Mouse (Mus musculus) forebrain, embryonic 14.5 days (tissue): ENCODE results near the gene Plekhg3. TPM values are rescaled to one million over a fixed set of nuclear protein-coding genes. Genes with fewer than 3 reads are reported as not detected.

Source experiments
- ATAC-seq: fragments of 200-750 bp; cut with Nextera tagmentation; 2 replicates; pipeline ENCODE4 v1.8.0; 2017; ENCODE audit warnings: mild to moderate bottlenecking, moderate library complexity
- DNase-seq: peaks from one replicate; pipeline ENCODE4 v3.0.0-alpha.2; 2015; ENCODE audit warnings: low spot score
- H3K27ac ChIP-seq: fragments of 300-500 bp; sonication (generic); 2 replicates; pipeline ENCODE4 v1.5.1; 2014; ENCODE audit warnings: low read depth, mild to moderate bottlenecking, control low read depth, low read length, moderate library complexity
- H3K27me3 ChIP-seq: fragments of 300-500 bp; sonication (generic); replicated peaks from 2 replicates; pipeline ENCODE4 v1.6.1; 2014; ENCODE audit warnings: low read length, control low read depth, mixed read lengths; ENCODE audit not compliant: control insufficient read depth, insufficient read depth
- H3K36me3 ChIP-seq: fragments of 300-500 bp; sonication (generic); 2 replicates; pipeline ENCODE4 v1.6.1; 2014; ENCODE audit warnings: low read length, control low read depth; ENCODE audit not compliant: control insufficient read depth, insufficient read depth
- H3K4me1 ChIP-seq: fragments of 300-500 bp; sonication (generic); 2 replicates; pipeline ENCODE4 v1.6.1; 2014; ENCODE audit warnings: antibody characterized with exemption, low read length, control low read depth; ENCODE audit not compliant: control insufficient read depth, insufficient read depth
- H3K4me2 ChIP-seq: fragments of 300-500 bp; sonication (generic); 2 replicates; pipeline ENCODE4 v1.6.1; 2014; ENCODE audit warnings: mild to moderate bottlenecking, control low read depth, low read length
- H3K4me3 ChIP-seq: fragments of 300-500 bp; sonication (generic); 2 replicates; pipeline ENCODE4 v1.5.1; 2014; ENCODE audit warnings: low read depth, low read length, control low read depth
- H3K9ac ChIP-seq: fragments of 300-500 bp; sonication (generic); 2 replicates; pipeline ENCODE4 v1.6.1; 2014; ENCODE audit warnings: mild to moderate bottlenecking, low read length, control low read depth, moderate library complexity
- H3K9me3 ChIP-seq: fragments of 300-500 bp; sonication (generic); replicated peaks from 2 replicates; pipeline ENCODE4 v1.6.1; 2016; ENCODE audit warnings: low read length, control low read depth, mixed read lengths; ENCODE audit not compliant: control insufficient read depth
- WGBS: fragments of 180-500 bp; shearing (Covaris S2); extraction: QIAGEN DNeasy Blood & Tissue Kit; methylation state at CpG from one replicate; pipeline ENCODE4 v1.1.7; 2014; 5-methylcytosine and 5-hydroxymethylcytosine counted together
- polyA plus RNA-seq: library from polyadenylated mRNA; unstranded; fragments of >200 nt; fragmentation: Nextera tagmentation; extraction: Ambion mirVana; gene quantifications from 2 replicates; pipeline ENCODE4 v1.2.1, GENCODE M21; 2014

Plekhg3 gene
- polyA plus RNA-seq, 1 experiment from 2014 or later, result 0.47 TPM

GRCm38 (mm10) chr12:76514842-76515241 is 15.8 kb upstream of the Plekhg3 start:
- Histone ChIP-seq H3K4me1 (no peaks in the 10 kb centered on the region), H3K4me3 (no peak overlapping the region), H3K9me3 (no peaks in the 10 kb centered on the region), H3K27me3 (no peaks in the 10 kb centered on the region), H3K9ac (no peak overlapping the region), H3K4me2 (no peak overlapping the region), H3K27ac (no peak overlapping the region), H3K36me3 (no peaks in the 10 kb centered on the region)
- DNase-seq (no peak), ATAC-seq (no peak)
- 33% methylated on average over 4 of the region's 4 CpGs for WGBS

- ATAC-seq, result no peak
- H3K36me3 ChIP-seq, result no peaks in the 10 kb centered on the region
- H3K4me3 ChIP-seq, result no peak overlapping the region
- no peaks in the 10 kb centered on the region for H3K4me1 ChIP-seq
- H3K4me2 ChIP-seq, result no peak overlapping the region
- no peaks in the 10 kb centered on the region for H3K9me3 ChIP-seq
- H3K27ac ChIP-seq, result no peak overlapping the region
- H3K27me3 ChIP-seq, result no peaks in the 10 kb centered on the region
- WGBS, result 95% methylated on average over 9 of the region's 9 CpGs
- no peak overlapping the region for H3K9ac ChIP-seq
- no peak for DNase-seq
Observed at GRCm38 (mm10) chr12:76518000-76518399, 12.7 kb upstream of the Plekhg3 start.

- Histone ChIP-seq H3K9ac (no peak overlapping the region), H3K4me3 (no peak overlapping the region), H3K27me3 (no peaks in the 10 kb centered on the region), H3K4me2 (no peak overlapping the region), H3K9me3 (no peaks in the 10 kb centered on the region), H3K27ac (no peak overlapping the region), H3K36me3 (no peaks in the 10 kb centered on the region), H3K4me1 (no peaks in the 10 kb centered on the region)
- ATAC-seq (no peak), DNase-seq (no peak)
- WGBS, result 84% methylated on average over 12 of the region's 12 CpGs
Observed at GRCm38 (mm10) chr12:76518909-76519842, 11.5 kb upstream of the Plekhg3 start.

GRCm38 (mm10) chr12:76523654-76524053 is 7.0 kb upstream of the Plekhg3 start:
- Histone ChIP-seq H3K4me1 (no peaks in the 10 kb centered on the region), H3K27me3 (no peaks in the 10 kb centered on the region), H3K9ac (no peak overlapping the region), H3K4me3 (no peak overlapping the region), H3K4me2 (no peak overlapping the region), H3K9me3 (no peaks in the 10 kb centered on the region), H3K27ac (no peak overlapping the region), H3K36me3 (no peaks in the 10 kb centered on the region)
- ATAC-seq (no peak), DNase-seq (no peak)
- 75% methylated on average over 5 of the region's 5 CpGs for WGBS

GRCm38 (mm10) chr12:76524915-76525314 is 5.8 kb upstream of the Plekhg3 start:
- DNase-seq, result no peak

GRCm38 (mm10) chr12:76527245-76527881 is 3.3 kb upstream of the Plekhg3 start:
- peaks cover 20% of the 10 kb centered on the region for H3K27me3 ChIP-seq
- H3K4me3 ChIP-seq, result no peak overlapping the region
- no peak for DNase-seq
- H3K4me2 ChIP-seq, result no peak overlapping the region
- no peaks in the 10 kb centered on the region; the same call in 1 of the 2 replicates for H3K4me1 ChIP-seq
- H3K27ac ChIP-seq, result no peak overlapping the region
- H3K9me3 ChIP-seq, result no peaks in the 10 kb centered on the region
- 81% methylated on average over 9 of the region's 9 CpGs for WGBS
- H3K36me3 ChIP-seq, result no peaks in the 10 kb centered on the region
- no peak for ATAC-seq
- H3K9ac ChIP-seq, result no peak overlapping the region

More at GRCm38 (mm10) chr12:76524915-76525314, 5.8 kb upstream of the Plekhg3 start:
- Histone ChIP-seq H3K36me3 (no peaks in the 10 kb centered on the region), H3K9me3 (no peaks in the 10 kb centered on the region), H3K4me3 (no peak overlapping the region), H3K4me2 (no peak overlapping the region), H3K27me3 (no peaks in the 10 kb centered on the region), H3K27ac (no peak overlapping the region), H3K4me1 (no peaks in the 10 kb centered on the region), H3K9ac (no peak overlapping the region)
- 95% methylated on average over 3 of the region's 3 CpGs for WGBS
- no peak for ATAC-seq

GRCm38 (mm10) chr12:76528766-76529165 is 1.9 kb upstream of the Plekhg3 start:
- H3K9ac ChIP-seq, result no peak overlapping the region
- DNase-seq (no peak), ATAC-seq (no peak)
- no peak overlapping the region for H3K4me3 ChIP-seq
- peaks cover 4% of the 10 kb centered on the region for H3K4me1 ChIP-seq
- no peak overlapping the region for H3K4me2 ChIP-seq
- H3K27me3 ChIP-seq, result peaks cover 34% of the 10 kb centered on the region
- WGBS, result 90% methylated on average over 5 of the region's 5 CpGs
- no peaks in the 10 kb centered on the region for H3K9me3 ChIP-seq
- no peaks in the 10 kb centered on the region for H3K36me3 ChIP-seq
- no peak overlapping the region for H3K27ac ChIP-seq

GRCm38 (mm10) chr12:76531986-76532925 is 1.6 kb downstream of the Plekhg3 start:
- peak overlapping the region; percentile 54 for H3K4me3 ChIP-seq
- DNase-seq (no peak), ATAC-seq (no peak)
- peaks cover 8% of the 10 kb centered on the region for H3K4me1 ChIP-seq
- H3K27me3 ChIP-seq, result peaks cover 56% of the 10 kb centered on the region
- H3K27ac ChIP-seq, result no peak overlapping the region
- H3K36me3 ChIP-seq, result no peaks in the 10 kb centered on the region
- H3K9me3 ChIP-seq, result no peaks in the 10 kb centered on the region
- 3% methylated on average over 19 of the region's 19 CpGs for WGBS
- H3K4me2 ChIP-seq, result peak overlapping the region; percentile 83
- H3K9ac ChIP-seq, result peak overlapping the region; percentile 59
